Mouse (Mus musculus): Measurements from ENCODE around the gene Hoxa10.
A peak's percentile ranks its signal among the peaks of the same experiment; 100 is the strongest.

GRCm38 (mm10) chr6:52197271-52197670 lies 43.4 kb downstream of the Hoxa10 start:
- TF ChIP-seq CTCF (IDR thresholded peaks at IDR 0.05; ENCODE audit: borderline replicate concordance, insufficient read depth, low read length) (0 out of 2 replicates have a peak, but pooled peaks have one; percentile 25), POLR2A (IDR thresholded peaks at IDR 0.05; ENCODE audit: low read depth, low read length) (no peak)

All from embryonic fibroblast, embryonic 13.5 days (primary cell).